Mouse (Mus musculus) forelimb bud, embryonic 11.5 days (tissue): ENCODE measurements around the gene Adam34.
"Not testable (repeated sequence)": the region's sequence is repeated elsewhere in the genome, so short reads cannot be mapped to it uniquely, and the experiment has no call there.

ENCODE experiments used
- DNase-seq: peaks from one replicate; pipeline ENCODE4 v3.0.0-alpha.2; 2012; ENCODE audit warnings: low read depth, low spot score

Gene Adam34

GRCm38 (mm10) chr8:43709949-43710348 is at the start of gene Adam34:
TSS of gene Adam34 (minus strand) at chr8:43710049.
- no peak for DNase-seq

GRCm38 (mm10) chr8:43627176-43627575 is 82.7 kb downstream of the Adam34 start, which contains the start of gene Gm5346:
TSS of gene Gm5346 (minus strand) at chr8:43627276.
- no peak for DNase-seq

- no peak for DNase-seq
Measured at GRCm38 (mm10) chr8:43616046-43616445, 93.8 kb downstream of the Adam34 start.

DNA sequence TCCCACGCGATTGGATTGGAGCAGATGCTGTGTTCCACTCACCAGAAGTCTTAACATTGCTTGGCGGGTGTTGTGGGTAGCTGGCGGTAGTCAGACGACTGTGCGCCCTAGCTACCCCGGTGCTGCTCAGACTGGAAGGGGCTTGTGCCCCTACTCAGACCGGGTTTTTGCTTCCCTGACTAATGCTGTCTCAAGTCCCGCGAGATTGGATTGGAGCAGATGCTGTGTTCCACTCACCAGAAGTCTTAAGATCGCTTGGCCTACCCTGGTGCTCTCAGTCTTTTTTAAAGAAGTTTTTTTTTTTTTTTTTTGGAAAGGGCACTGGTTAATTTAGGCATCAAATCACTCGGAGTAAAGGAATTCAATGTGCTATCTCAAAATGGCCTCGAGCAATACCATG is 106.2 kb downstream of the Adam34 start:
- DNase-seq = not testable (repeated sequence)

GRCm38 (mm10) chr8:43603166-43603565 is 106.7 kb downstream of the Adam34 start:
- DNase-seq = not testable (repeated sequence)
